Mouse (Mus musculus) thymus, postnatal 10 days (tissue): ENCODE results near the gene Coro2a.
"Not testable (repeated sequence)": the region's sequence is repeated elsewhere in the genome, so short reads cannot be mapped to it uniquely, and the experiment has no call there.

ENCODE experiments used
- DNase-seq, 2 experiments: peaks; one replicate each; pipeline ENCODE4 v3.0.0; 2021; ENCODE audit warnings: low spot score in 2 of 2

Gene Coro2a

DNA sequence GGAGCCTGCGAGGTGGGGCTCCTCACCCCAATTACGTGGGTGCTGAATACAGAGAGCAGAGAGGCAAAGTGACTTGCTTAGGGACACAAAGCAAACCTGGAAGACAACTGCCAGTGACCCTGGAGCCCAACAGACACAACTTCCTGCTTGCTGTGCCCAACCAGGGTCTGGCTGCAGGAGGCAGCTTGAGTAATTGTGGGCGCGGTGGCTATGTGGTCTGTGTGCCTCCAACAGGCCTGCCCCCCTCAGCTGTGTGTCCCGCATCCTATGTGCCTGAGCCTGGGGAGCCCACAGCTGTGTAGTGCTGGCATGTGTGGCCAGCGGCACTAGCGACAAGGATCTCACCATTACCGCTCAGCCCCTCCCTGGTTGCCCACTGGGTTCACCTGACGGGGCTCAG, 12.6 kb upstream of the Coro2a start:
- DNase-seq = peak in 1 of 2 experiments; percentile 19

GRCm38 (mm10) chr4:46613618-46614017, 11.6 kb upstream of the Coro2a start:
- no peak for DNase-seq

DNA sequence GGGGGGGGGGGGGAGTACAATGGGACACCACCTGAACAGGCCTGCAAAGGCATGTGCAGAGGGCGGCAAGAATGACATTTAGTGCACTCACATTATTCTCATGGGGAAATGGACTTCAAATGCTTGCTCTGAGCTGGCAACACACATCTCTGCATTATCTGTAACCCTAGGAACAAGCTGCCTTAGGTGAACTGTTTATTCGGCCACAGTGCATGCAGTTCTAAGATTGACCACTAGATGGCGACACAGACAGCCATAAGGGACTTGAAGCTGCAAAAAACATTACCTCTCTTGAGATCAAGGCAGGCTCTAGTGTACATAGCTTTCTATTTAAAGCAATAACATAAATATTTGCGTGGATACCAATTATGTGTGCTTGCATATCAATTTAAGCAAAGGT, 9.2 kb upstream of the Coro2a start:
- peak; percentile 72 to 87 for DNase-seq

DNA sequence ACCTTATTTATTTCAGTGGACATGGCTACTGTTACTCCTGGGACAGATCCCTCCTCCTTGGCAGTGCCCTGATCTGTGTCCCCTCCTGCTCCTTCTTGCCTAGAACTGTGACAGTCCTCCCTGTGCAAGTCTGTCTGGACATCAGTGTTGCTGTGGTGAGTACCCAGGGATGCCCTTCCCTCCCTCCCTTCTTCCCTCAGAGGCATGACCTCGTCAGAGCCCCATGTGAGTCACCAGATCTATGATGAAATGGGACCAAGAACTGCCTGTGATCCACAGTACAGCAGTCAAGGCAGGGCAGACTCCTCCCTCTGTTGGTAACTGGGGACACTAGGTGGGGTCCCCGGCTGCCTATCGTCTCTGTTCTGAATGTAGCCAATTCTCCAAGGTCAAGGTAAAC, 5.6 kb upstream of the Coro2a start:
- DNase-seq = no peak

DNA sequence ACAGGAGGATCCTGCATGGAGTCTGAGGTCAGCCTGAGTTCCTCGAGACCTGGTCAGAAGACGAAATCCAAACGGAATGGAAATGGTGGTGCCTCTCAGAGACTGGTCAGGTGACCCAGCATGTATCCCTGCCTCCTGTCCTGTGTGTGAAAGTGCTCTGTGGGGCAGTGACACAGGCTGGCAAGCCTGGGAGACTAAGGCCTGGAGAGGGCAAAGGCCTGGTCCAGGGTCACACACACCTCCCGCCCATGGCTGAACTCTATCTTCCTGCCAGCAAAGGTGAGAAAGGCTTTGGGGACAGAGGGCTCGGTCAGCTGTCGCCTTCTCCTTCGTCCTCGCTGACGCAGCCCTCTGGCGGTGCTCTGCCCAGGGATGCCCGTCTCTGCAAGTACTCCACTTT, 3.4 kb upstream of the Coro2a start:
- DNase-seq = no peak

DNA sequence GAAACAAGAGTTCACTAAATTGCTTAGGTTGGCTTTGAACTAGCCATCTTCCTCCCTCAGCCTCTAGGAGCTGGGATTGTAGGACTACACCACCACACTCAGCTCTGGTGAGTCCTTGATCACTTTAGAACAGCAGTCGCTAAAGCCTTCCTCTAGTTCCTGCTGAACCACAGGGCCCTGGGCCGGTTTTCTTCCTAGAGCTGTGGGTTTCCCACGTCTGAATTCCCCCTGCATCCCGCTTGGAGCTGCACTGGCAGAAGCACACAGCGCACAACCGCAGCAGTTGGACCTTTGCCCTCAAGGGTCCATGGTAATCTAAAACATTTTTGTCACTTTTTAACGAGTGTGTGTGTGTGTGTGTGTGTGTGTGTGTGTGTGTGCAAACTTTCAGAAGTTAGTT, 702 bp upstream of the Coro2a start:
- no peak for DNase-seq

DNA sequence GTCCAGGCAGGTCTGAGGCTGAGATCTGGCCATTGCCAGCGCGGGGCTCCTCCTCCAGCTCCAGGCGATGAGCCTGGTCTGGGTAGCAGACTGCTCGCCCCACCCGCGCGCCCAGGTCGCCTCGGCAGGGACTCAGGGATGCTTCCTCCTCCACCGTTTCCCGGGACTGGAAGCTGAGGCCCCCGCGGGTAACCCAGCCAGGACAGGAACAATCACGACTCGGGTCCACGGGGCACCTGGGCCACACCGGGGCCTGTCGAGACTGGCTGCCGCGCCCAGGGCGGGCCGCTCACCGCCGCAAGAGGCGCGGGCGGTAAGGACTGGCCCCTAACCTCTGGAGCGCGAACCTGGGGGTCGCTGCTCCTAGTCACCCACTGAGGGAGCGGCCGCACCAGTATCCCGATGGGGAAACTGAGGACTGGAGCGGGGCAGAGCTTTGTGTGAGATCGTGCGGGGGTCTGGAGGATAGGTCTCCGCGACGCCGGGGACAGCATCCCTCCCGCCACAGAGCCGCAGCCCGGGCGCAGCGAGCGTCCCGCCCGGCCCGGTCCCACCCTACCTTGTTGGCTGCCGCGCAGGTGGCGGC, 651 bp downstream of the Coro2a start:
- DNase-seq = no peak

- no peak for DNase-seq
Measured at GRCm38 (mm10) chr4:46600473-46601257, 1.3 kb downstream of the Coro2a start.

- not testable (repeated sequence) for DNase-seq
Measured at GRCm38 (mm10) chr4:46599609-46600008, 2.4 kb downstream of the Coro2a start.

DNA sequence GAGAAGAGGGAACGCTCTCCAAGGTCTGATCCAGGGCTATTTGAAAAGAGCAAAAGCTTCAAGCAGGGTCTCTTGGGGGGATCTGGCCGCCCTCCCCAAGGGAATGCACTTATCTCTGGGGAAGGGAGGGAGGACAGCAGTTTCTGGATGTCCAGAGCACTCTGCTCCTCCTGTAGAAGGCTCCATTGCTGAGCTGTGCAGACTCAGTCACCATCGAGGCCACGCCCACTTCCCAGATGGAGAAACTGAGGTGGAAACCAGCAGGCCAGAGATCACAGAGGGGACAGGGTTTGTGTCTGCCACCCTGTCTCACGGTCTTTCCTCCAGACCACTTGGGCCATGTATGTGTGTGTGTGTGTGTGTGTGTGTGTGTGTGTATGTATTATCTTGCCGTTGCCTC, 3.0 kb downstream of the Coro2a start:
- DNase-seq = no peak

- no peak for DNase-seq
Measured at GRCm38 (mm10) chr4:46598111-46598510, 3.9 kb downstream of the Coro2a start.

DNA sequence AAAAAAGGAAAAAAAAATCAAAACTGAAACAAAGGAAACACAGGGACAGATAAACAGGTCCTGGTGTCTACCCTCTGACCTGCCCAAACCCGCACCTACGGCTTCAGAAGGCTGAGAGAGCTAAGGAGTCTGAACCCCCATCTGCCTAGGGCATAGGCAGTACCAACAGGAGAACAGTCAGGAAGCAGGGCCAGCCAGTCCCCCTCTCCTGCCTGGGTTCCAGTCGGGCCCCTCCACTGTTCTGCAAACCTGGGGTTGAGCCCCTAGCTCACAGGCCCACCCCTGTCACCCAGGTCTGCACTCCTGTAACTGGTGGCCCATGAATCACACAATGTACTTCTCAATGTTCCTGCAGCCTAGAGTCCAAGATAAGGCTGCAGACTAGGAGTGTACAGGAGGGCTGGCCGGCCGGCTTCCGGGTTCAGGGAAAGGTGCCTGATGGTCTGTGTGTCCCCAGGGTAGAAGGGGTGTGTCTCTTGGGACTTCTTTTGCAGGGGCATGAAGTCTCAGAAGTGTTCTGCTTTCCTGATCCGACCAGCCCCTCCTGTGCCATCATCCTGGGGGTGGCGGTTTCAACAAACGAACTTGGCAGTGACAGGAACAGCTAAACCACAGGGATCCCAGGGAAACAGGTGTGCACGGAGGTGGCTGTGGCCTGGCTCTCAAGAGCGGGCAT, 4.6 kb downstream of the Coro2a start:
- no peak for DNase-seq

DNA sequence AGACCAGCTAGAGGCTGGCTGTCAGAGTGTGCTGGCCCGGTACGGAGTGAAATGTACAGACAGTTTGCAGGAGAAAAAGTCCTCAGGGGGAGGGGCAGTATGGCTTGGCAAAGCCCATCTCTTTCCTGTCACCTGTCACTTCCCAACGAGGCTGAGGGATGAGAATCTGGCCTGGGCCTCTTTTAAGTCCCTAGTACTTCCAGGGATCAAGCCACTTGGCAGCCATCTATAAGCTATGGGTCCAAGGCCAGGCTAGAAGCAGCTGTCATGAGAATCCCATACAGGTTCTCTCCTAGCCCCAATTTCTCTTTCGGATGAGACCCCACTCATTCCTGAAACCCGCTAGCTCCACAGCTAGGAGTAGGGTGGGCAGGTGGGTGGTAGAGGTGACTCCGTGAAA, 5.6 kb downstream of the Coro2a start:
- DNase-seq = no peak

GRCm38 (mm10) chr4:46594131-46594530, 7.9 kb downstream of the Coro2a start:
- DNase-seq = no peak

DNA sequence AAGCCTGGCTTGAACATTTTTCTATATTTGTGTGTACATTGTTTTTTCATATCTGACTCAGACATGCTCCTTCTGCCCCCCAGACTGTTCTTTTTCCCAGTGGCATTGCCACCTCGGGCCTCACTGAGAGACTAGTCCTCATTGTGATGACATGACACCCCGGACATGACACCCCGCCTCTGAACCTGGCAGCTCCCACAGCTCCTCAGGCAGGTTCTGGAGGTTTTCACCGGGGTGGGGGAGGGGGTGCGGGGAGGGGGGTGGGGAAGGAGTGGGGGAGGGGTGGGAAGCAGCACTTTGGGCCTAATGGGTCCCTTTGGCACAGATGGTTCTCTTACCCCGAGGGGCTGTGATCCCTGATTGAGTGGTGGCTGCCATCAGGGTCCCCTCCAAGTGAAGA, 8.5 kb downstream of the Coro2a start:
- no peak for DNase-seq

- peak in 1 of 2 experiments; percentile 36 for DNase-seq
Measured at GRCm38 (mm10) chr4:46591833-46592520, 10.0 kb downstream of the Coro2a start.

DNA sequence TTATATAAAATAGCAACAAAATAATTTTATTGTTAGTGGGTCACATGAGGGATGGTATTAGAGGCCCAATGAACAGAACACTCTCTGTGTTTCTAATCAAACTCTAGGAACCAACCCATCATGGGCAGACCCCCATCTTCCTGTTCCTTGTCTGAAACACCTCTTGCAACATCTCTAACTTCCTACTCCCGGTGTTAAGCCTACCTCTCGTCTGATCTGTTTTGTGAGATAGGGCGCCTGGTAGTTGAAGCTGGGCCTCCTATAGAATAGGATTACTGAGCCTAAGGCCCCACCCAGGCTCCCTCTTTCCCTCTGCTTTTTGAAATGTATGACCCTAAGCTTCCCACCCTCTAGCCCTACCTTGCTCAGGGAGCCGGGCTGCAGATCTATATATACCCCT, 11.2 kb downstream of the Coro2a start:
- no peak for DNase-seq

GRCm38 (mm10) chr4:46589946-46590684, 11.9 kb downstream of the Coro2a start:
- no peak for DNase-seq

- DNase-seq = no peak
Measured at GRCm38 (mm10) chr4:46589151-46589550, 12.9 kb downstream of the Coro2a start.

DNA sequence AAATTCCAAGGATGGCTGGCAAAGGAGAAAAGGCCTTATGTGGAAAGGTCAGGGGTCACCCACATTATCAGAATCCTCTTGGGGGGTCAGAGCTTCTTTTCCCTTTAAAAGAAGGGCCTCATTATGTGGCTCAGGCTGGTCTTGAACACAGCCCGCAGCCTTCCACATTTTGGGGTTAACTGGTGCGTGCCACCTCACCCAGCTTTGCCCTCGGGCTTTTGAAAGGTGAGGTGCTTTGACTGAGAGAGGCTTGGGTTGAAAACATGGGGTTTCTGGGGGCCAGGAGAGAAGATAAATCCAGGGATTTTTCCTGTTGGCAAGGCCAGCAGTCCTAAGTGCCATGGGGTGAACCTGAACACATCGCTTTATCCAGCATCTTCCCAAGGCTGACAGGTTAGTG, 15.5 kb downstream of the Coro2a start:
- no peak for DNase-seq

DNA sequence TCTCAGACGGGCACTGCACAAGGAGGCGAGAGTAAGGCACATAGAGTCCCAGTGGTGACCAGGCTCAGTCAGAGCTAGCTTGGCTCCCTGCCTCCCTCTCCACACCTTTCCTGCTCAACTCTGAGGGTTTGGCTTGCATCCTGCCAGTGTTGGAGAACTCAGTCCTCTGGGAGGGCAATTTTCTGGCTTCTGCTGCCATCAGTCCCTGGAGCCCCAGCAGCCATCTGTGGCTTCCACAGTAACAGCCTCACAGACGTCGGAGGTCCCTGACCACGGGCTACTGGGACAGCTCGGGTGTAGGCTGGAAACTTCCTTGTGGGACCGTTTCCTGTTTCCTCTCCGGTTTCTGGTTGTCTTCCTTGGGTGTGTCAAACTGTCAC, 16.2 kb downstream of the Coro2a start:
- DNase-seq = no peak
